Mouse (Mus musculus) ovary, adult 18-20 months (tissue): ENCODE measurements at regions not wholly inside any gene's neighbourhood (a gene's known extent, or its start where the extent isn't known, plus 50 kb on each side); places are given as distances from the start of the nearest gene placed in this dataset.

Source experiments
- DNase-seq: peaks from one replicate; pipeline ENCODE4 v3.0.0; 2022; ENCODE audit warnings: low spot score, mixed read lengths

DNA sequence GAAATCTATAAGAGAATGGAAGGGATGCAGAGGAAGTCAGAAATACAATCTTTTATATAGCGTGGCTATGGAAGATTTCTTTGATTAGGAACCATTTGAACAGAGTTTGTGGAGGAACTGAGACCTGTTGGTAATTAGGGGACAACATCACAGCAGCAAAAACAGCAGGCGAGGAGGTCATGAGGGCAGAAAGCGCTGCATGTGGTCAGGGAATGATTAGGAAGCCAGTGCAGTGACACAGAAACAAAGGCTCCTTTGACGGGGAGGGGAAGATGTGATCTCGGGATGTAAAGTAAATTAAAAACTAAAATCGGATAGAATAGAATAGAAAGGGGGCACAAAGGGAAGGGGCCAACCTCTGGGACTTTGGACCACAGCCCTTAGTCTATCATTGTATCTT lies 199.6 kb upstream of the Noct start:
- DNase-seq: no peak

DNA sequence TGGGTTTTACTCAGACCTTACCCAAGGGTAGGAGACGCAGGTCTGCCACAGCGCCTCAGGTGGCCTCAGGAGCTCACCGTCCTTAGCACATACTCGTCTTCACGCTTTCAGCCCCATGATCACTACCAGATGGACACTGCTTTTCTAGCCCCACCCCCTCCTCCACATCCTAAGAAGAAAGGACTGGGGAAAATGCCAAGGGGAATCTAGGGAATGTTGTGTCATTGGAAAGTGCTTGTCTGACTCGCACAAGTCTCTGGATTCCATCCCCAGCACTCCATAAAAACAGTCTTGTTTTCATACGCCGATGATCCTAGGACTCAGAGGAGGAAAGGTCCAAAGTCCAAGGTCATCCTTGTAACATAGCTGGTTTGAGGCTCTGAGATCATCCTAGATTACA lies 192.4 kb upstream of the Noct start:
- peak; percentile 25 for DNase-seq

GRCm38 (mm10) chr3:51033292-51033691 lies 191.0 kb upstream of the Noct start:
- no peak for DNase-seq

GRCm38 (mm10) chr3:51036700-51037306 lies 187.4 kb upstream of the Noct start:
- DNase-seq: no peak

DNA sequence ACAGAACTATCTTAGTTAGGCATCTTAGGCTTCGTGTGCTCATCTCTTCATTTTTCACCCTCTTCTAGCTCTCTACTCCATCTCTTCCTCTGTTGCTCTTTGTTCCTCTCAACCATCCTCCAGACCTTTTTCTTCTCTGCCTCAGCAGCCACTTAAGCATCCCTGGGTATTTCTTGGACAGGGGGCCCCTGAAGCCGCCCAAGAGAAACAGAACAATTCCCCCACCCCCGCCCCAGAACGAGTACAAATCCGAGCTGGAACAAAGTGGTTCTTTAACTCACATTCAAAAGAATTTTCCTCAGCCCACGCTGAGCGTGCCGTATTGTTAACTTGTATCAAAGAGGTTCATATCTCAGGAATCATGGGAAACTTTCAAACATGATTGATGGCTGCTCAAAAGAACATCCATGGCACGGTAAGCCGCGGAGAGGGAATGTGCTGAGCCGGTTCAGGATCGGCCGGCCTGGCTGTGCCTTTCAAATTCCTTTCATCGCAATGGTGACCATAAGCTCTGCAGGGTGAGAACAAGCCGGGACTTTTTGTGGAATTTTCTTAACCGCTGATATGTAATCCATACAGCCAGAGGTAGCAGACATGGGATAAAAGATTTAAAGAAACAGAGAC lies 181.9 kb upstream of the Noct start:
- no peak for DNase-seq

DNA sequence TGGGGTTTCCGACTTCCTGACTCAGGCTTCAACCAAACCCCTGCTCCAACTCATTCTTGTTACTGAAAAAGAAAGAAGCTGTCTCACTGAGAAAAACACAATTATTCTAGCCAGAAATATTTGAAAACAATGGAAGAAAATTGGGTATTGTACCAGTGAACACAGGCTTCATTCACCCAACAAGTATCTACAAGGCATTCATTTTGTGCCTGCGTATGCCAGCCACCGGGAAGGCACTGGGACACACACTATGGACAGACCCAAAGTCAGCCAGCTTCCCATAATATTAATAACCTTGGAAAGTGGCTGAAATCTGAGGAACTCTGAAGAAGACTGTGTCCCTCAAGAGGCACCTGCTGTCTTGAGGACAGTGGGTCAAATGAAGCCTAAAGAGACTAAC lies 175.5 kb upstream of the Noct start:
- DNase-seq: no peak

DNA sequence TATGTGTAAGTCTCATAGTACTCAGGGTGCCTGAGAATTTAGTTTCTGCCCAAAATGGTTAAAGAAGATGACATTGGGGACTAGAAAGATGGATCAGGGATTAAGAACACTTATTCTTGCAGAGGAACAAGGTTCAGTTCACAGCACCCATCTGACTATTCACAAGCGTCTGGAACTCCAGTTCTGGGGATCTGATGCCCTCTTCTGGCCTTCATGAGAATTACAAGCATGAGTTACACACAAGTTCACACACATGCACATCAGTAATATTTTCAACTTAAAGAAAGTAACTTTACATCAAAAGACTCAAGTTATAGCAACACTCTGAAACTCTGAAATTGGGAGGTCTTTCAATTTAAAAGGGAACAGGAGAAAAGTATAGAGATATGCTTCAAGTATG lies 174.1 kb upstream of the Noct start:
- no peak for DNase-seq

- no peak for DNase-seq
Observed at GRCm38 (mm10) chr3:51055004-51055403, 169.2 kb upstream of the Noct start.

DNA sequence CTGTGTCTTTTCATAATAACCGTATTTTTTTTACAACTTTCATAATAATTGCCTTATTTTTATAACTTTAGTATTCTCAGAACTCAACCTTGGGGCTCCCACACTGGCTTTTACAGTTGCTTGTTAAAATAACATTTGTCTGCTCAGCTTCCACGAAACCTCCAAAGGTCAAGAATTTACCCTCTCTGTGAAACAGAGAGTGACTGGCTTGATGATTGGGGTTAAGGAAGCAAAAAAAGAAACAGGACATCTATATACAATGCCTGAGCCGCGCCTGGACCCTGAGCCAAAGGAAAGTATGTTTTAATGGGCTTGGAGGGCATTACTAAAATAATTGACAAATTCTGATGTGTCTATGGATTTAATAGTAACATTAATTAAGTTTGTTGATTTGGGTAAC lies 160.0 kb upstream of the Noct start:
- DNase-seq: peak; percentile 25

GRCm38 (mm10) chr3:51066373-51066772 lies 157.9 kb upstream of the Noct start:
- DNase-seq: no peak

DNA sequence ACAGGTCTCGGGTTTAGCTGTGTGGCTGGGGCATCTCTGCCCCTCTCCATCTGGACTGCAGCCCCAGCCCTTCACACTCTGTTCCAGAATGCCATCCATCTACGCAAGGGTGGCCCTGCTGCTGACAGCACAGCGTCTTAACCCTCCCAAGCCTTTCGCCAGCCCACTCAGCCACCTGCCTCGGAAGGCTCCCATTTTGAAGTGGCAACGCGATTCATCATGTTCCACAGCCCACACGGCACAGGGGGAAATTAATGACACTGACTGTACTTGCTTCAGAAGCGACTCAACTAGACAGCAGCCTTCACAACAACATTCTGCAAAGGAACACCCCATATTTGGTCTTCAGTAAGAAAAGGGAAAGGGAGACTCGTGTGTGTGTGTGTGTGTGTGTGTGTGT lies 151.8 kb upstream of the Noct start:
- no peak for DNase-seq

GRCm38 (mm10) chr3:51073003-51073679 lies 151.1 kb upstream of the Noct start:
- DNase-seq: no peak

DNA sequence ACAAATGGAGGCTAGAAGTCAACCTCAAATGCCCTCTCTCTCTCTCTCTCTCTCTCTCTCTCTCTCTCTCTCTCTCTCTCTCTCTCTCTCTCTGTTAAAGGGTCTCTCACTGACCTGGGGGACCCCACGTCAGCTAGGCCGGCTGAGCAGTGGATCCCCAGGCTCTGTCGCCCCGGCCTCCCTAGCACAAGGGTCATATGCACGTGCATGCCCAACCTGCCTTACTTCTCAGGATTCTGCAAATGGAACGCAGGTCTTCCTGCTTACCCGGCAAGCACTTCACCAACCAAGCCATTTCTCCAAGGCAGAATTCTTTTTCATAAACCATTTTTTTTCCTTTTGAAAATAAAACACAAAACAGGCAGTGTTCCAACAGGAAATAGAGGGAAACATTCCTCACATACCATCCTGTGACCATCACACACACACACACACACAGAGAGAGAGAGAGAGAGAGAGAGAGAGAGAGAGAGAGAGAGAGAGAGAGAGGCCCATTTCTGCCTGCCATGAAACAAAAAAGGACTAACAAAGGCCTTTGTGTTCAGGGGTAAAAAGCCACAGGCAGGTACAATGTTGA lies 150.4 kb upstream of the Noct start:
- DNase-seq: no peak

- no peak for DNase-seq
Observed at GRCm38 (mm10) chr3:51075219-51075920, 148.9 kb upstream of the Noct start.

- no peak for DNase-seq
Observed at GRCm38 (mm10) chr3:51078459-51078858, 145.8 kb upstream of the Noct start.

GRCm38 (mm10) chr3:51080415-51080814 lies 143.8 kb upstream of the Noct start:
- DNase-seq: no peak

GRCm38 (mm10) chr3:51080855-51081254 lies 143.4 kb upstream of the Noct start:
- DNase-seq: no peak

GRCm38 (mm10) chr3:51082831-51083575 lies 141.2 kb upstream of the Noct start:
- no peak for DNase-seq

GRCm38 (mm10) chr3:51083583-51083982 lies 140.7 kb upstream of the Noct start:
- DNase-seq: no peak

- peak; percentile 53 for DNase-seq
Observed at GRCm38 (mm10) chr3:51086441-51086849, 137.8 kb upstream of the Noct start.

GRCm38 (mm10) chr3:51087076-51087475 lies 137.2 kb upstream of the Noct start:
- DNase-seq: no peak
